Mouse (Mus musculus) G1E (cell line): ENCODE measurements around the gene Cops7a.
A peak's percentile ranks its signal among the peaks of the same experiment; 100 is the strongest.

Experiments used
- CTCF ChIP-seq: IDR thresholded peaks from 2 replicates; pipeline ENCODE4 v1.5.1; 2012; ENCODE audit warnings: low read depth, low read length, inconsistent platforms, mixed read lengths
- GATA1 ChIP-seq: IDR thresholded peaks from 2 replicates; pipeline ENCODE4 v1.6.1; 2012; ENCODE audit warnings: borderline replicate concordance, low read length, inconsistent platforms, mixed read lengths

DNA sequence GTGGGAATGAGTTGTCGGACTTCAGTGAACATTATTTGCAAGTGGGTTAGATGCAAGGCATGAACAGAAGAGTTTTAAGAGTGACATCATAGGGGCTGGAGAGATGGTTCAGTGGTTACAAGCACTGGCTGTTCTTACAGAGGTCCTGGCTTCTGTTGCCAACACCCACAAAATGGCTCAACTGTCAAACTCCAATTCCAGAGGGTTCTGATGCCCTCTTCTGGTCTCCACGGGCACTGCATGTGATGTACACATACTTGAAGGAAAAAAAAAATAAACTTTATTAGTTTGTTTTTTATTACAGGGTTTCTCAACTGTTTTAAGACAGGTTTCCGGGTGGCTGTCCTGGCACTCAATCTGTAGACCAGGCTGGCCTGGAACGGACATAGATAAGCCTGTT is 2.4 kb upstream of the Cops7a start:
- TF ChIP-seq CTCF (peak; percentile 46), GATA1 (no peak)
